Mouse (Mus musculus) heart, postnatal 0 days (tissue): ENCODE measurements around the gene Rpf2.

Experiments
- CTCF ChIP-seq: IDR thresholded peaks from 2 replicates; pipeline ENCODE4 v1.5.1; 2016; ENCODE audit warnings: antibody characterized with exemption, control low read depth, low read depth
- EP300 ChIP-seq: IDR thresholded peaks from 2 replicates; pipeline ENCODE4 v1.6.1; 2016; ENCODE audit warnings: antibody characterized with exemption, low read depth

- TF ChIP-seq CTCF = no peak
- no peak for TF ChIP-seq EP300
These were observed 12.7 kb upstream of the Rpf2 start for GRCm38 (mm10) chr10:40259542-40259941.
